Mouse (Mus musculus) mouse embryonic stem cell (cell line): ENCODE results near the gene Tfpi.
"Not testable (repeated sequence)": the region's sequence is repeated elsewhere in the genome, so short reads cannot be mapped to it uniquely, and the experiment has no call there.

ENCODE experiments used
- in situ Hi-C, 2 experiments: fragments of 300-500 bp; cut with MboI; formaldehyde crosslinking; loops; 1 replicate in 1 of 2; 3 replicates in 1 of 2; pipeline ENCODE4 v1.14.3; 2019 to 2020; ENCODE audit warnings: low sequenced_read_pairs in 2 of 2, low pct_unique_long_range_greater_than_20kb in 1 of 2, mixed read lengths in 1 of 2; ENCODE audit not compliant: unreplicated experiment in 1 of 2

The Tfpi gene

DNA sequence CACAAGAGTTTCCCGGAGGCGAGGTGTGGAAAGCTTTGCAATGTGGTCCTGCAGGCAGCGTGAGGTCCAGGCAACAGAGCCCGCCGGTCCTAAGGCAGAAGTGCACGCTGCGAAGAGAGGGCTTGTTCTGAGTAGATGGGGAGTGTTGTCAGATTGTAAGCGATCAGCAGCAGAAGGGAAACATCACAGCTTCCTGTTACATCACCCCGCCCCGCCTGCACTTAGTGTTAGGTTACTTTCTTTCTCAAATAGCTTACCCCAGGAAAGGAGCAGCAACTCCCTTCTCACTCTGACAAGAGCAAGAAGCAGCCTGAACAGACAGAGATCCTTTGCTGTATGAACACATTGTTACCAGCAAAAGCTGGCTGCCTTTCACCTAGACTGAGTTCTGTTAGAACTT is 51.4 kb downstream of the Tfpi start, which contains the start of gene Calcrl:
Gene Calcrl, minus strand, starts transcription at position 274 of the 400 bp plus-strand sequence.
- in situ Hi-C loops, result no loop called here

- in situ Hi-C loops, result no loop called here
These were observed 60.1 kb downstream of the Tfpi start for GRCm38 (mm10) chr2:84416501-84416900.

DNA sequence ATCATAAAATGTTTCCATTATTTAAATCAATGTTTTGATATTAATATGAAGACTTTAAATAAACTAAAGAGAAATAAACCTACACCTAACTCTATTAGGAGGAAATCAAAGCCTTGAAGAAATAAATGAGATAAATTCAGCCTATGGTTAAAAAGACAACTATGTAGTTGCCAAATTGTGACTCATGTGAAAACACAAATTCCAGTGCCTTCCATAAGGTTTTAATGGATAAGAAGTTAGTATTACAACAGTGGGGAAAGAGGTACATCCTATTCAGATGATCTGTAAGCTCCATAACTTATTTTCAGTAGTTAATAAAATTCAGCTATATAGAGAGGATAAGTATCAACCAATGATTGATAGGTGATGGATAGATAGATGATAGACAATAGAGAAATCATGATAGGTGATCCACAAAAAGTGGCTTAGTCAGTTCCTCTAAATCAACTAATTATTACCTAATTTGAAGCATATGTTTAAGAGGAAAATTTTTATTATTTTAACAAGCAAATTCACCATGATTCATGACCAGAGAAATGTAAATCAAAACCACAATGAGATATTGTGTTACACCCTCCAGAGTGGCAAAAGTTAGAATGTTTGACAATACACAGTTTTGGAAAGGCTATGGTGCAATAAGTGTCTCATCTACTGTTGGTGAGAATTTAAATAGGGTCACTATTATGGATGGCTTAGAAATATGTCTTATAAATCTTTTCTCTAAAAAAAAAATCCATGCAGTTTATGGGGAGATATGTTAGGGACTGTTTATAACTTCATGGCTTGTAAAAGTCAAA is 66.6 kb downstream of the Tfpi start:
- in situ Hi-C loops, result no loop called here

GRCm38 (mm10) chr2:84404834-84405233 is 71.7 kb downstream of the Tfpi start:
- in situ Hi-C loops, result no loop called here

GRCm38 (mm10) chr2:84402713-84403112 is 73.9 kb downstream of the Tfpi start:
- in situ Hi-C loops, result no loop called here

GRCm38 (mm10) chr2:84396557-84396956 is 80.0 kb downstream of the Tfpi start:
- in situ Hi-C loops, result no loop called here

GRCm38 (mm10) chr2:84393236-84393635 is 83.3 kb downstream of the Tfpi start:
- in situ Hi-C loops, result no loop called here

- in situ Hi-C loops, result no loop called here
These were observed 87.5 kb downstream of the Tfpi start for GRCm38 (mm10) chr2:84389075-84389474.

DNA sequence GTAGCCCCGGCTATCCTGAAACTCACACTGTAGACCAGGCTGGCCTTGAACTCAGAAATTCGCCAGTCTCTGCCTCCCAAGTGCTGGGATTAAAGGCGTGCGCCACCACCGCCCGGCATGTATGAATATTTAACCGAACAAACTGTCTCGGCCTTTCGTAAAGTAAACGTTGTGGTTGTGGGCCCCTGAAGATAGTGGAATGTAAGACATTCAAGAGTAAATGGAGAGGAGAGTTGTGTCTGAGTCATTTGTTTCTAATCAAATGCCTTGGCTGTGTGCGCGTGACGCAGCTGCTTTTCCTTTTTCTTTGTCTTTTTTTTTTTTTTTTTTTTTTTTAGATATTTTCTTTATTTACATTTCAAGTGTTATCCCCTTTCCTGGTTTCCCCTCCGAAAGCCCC is 88.0 kb downstream of the Tfpi start:
- in situ Hi-C loops, result not testable (repeated sequence)

GRCm38 (mm10) chr2:84388023-84388416 is 88.6 kb downstream of the Tfpi start:
- in situ Hi-C loops, result no loop called here

DNA sequence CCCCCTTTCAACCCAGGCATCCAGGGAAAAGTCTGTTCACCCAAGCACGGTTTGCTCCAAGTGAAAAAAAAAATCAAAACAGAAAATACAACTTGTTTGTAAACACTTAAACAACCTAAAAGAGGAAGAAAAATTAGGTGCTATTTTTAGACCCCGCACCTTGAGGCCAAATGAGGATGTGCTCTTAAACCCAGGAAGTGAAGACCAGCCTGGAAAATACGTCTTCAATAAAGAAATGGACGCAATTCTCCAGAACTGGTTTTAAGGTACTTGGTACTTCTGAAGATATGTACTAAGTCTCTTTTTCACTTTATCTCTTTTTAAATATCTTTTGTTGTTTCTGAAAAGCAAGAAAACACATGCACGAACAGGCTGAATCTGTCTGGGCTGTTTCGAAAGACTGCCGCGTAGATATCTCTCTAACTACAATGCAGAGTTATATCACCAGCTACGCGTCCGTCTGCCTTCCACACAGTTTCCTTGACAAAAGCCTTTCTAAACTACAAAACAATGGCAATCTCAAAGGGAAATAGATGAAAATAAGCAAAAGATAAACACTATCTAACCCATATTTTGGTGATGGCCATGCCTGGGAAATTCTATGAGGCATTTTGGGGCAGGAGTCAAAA is 89.1 kb downstream of the Tfpi start:
- in situ Hi-C loops, result no loop called here

DNA sequence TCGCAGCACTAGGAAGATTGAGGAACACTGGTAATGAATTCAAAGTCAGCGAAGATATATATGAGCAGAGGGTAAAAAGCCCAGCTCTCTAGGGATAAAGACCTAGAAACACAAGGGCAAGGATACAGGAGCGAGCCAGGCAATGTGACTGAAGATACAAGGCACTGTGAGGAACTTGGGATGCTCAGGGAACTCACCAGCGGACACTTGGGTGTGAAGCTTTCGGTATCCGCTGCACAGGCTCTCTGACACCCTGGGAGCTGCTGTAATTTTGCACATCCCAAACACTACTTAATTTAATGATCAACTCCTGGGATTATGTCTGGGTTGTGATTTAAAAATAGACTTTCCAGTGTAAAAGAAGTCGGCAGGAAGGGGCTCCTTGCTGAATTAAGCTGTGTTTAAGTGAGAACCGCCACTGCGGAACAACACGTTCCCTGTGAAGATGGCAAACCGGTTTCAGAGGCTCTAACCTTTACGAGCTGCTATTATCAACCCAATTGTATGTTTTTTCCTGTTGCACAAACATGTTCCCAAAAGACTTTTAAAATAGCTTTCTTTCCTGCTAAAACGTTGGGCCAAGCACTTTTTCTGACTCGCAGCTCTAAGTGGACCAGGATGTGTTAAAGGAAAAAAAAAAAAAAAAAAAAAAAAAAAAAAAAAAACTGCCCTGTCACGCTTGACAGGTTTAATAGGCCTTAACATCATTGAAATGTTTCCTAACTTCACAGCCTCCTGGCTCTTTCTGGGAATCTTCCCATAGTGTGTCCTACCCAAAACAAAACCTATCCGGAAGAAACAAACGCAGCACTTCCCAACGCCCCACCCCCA is 89.8 kb downstream of the Tfpi start:
- in situ Hi-C loops, result no loop called here

DNA sequence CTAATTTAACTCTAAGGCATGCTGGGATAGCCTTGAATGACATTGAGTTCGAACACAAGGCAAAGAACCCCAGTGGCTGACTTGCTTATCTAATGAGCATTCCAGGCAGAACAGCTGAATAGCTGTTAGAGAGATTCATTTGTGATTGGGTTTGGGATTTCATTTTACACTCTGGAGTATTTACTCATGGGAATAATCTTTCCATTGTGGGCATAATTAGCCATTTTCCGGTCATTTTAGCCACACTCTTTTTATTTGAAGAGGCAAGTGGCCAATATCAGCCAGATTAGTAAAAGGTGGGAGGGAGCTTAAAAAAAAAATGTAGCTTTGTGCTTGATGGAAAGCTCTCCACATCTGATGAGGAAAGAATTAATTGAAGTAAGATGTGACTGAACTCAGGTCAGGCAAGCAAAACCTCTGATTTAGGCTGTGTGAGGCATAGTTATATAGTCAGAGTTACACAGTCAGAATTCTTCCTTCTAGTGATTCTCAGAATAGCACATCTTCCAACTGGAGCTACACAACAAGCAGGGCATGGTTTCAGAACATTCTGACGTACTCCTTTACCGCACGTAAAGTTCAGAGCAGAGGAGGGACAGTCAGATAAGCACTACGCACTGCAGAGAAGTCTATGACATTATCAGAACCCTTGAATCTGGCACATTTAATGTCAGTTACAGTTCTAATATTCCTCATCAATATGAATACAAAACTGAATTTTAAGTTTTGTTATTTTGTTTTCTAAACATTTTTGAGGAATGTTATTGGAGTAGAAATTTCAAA is 91.5 kb downstream of the Tfpi start:
- in situ Hi-C loops, result no loop called here

DNA sequence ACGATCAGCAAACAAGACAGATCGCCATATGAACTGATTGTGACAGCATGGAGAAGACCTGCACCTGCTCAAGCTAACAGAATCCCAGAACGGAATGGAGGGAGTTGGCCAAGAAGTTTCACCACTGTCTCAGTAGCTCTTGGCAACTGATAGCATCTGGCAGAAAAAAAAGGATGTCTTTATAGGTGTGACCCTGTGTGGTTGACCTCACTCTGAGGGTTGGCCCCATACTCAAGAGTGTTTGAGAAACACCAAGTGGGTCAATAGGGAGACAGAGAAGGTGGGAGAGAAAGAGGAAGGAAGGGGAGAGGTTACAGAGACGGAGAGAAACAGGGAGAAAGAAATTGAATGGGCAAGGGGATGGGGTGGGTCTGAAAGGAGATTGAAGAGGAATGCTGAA is 92.7 kb downstream of the Tfpi start:
- in situ Hi-C loops, result no loop called here
